In genomic region chr5:110808061-110808631, GRCm38 (mm10) we compare ENCODE assay signal across 8 mouse cellular contexts. TPM values are rescaled to one million over a fixed set of nuclear protein-coding genes. Genes with fewer than 3 reads are reported as not detected.
DNase-seq lines count a peak whose midpoint lies in the region; ATAC-seq lines count a peak whose summit lies in the region.

No protein-coding gene starts in this region.

- H3K9me3 ChIP-seq in hindbrain, embryonic 12.5 days (replicated peaks): no peaks in the 10 kb centered on the region

- whole genome bisulfite sequencing in hindbrain, embryonic 12.5 days: 4% methylated on average over 14 of the region's 14 CpGs

- H3K4me1 ChIP-seq in hindbrain, embryonic 12.5 days: peaks cover 42% of the 10 kb centered on the region

- H3K4me3 ChIP-seq in hindbrain, embryonic 12.5 days: peak overlapping the region; percentile 96

- ATAC-seq in hindbrain, embryonic 12.5 days (ENCODE audit: low FRiP score): peak; percentile 41; the same call in 1 of the 2 replicates

- peak overlapping the region; percentile 99 for H3K4me2 ChIP-seq in hindbrain, embryonic 12.5 days (replicated peaks)

- peak overlapping the region; percentile 1; the same call in 1 of the 2 replicates for H3K27ac ChIP-seq in hindbrain, embryonic 12.5 days

- DNase-seq in NIH3T3 (ENCODE audit: low read depth): peak; percentile 90
- DNase-seq in cerebellum, postnatal 10 days: peak; percentile 95 to 96
- DNase-seq in frontal cortex, postnatal 10 days (ENCODE audit: low spot score in 2 of 2): peak; percentile 72 to 80
- DNase-seq in layer of hippocampus, postnatal 25 days (ENCODE audit: extremely low spot score in 1 of 2, low spot score in 1 of 2): peak; percentile 50 to 68
- DNase-seq in lung, postnatal 14 days: peak; percentile 92
- DNase-seq in ovary, postnatal 36 days (ENCODE audit: low spot score): peak; percentile 80
- DNase-seq in thymus, postnatal 14 days: peak; percentile 71

- H3K27me3 ChIP-seq in hindbrain, embryonic 12.5 days: no peaks in the 10 kb centered on the region

- peak overlapping the region; percentile 98 for H3K9ac ChIP-seq in hindbrain, embryonic 12.5 days

- H3K36me3 ChIP-seq in hindbrain, embryonic 12.5 days: peaks cover 16% of the 10 kb centered on the region; the same call in 1 of the 2 replicates

RNA-seq across cellular contexts. Expression of gene Ulk1, which starts 1.8 kb away (rescaled TPM):
- 35.4 and 38.1 TPM in 2 replicates for polyA plus RNA-seq in hindbrain, embryonic 12.5 days (2016; fragmentation: Nextera tagmentation; extraction: Ambion mirVana)
- total RNA-seq in layer of hippocampus, postnatal 25 days (2021): 10 to 100 TPM; 65.8 to 68.9 TPM

RNA-seq across cellular contexts. Expression of gene Pus1, which starts 27.7 kb away (rescaled TPM):
- polyA plus RNA-seq in hindbrain, embryonic 12.5 days (2016; fragmentation: Nextera tagmentation; extraction: Ambion mirVana): 23.4 and 24.1 TPM in 2 replicates
- total RNA-seq in layer of hippocampus, postnatal 25 days (2021): 10 to 100 TPM; 18.0 to 19.2 TPM

RNA-seq across cellular contexts. Expression of gene Hscb, which starts 31.4 kb away (rescaled TPM):
- polyA plus RNA-seq in hindbrain, embryonic 12.5 days (2016; fragmentation: Nextera tagmentation; extraction: Ambion mirVana): 18.5 and 21.4 TPM in 2 replicates
- total RNA-seq in layer of hippocampus, postnatal 25 days (2021): 10 to 100 TPM; 10.4 to 11.1 TPM

RNA-seq across cellular contexts. Expression of gene Chek2, which starts 31.6 kb away (rescaled TPM):
- 18.3 and 18.4 TPM in 2 replicates for polyA plus RNA-seq in hindbrain, embryonic 12.5 days (2016; fragmentation: Nextera tagmentation; extraction: Ambion mirVana)
- 1 to 10 TPM; 1.2 to 2.2 TPM for total RNA-seq in layer of hippocampus, postnatal 25 days (2021)

RNA-seq across cellular contexts. Expression of gene Ep400, which starts 37.6 kb away (rescaled TPM):
- 55.4 and 61.4 TPM in 2 replicates for polyA plus RNA-seq in hindbrain, embryonic 12.5 days (2016; fragmentation: Nextera tagmentation; extraction: Ambion mirVana)
- total RNA-seq in layer of hippocampus, postnatal 25 days (2021): 100 to 1,000 TPM in 1 of 2 experiments, 10 to 100 TPM in 1; 91.9 to 107 TPM

Comparison
In these comparisons a context has a peak if more than half of its experiments do, and no peak if none do; other contexts are left out.
1. Peak in every context shown above with its lines: DNase-seq, ATAC-seq, H3K4me3 ChIP-seq and H3K27ac ChIP-seq.